Mouse (Mus musculus): ENCODE measurements around the gene Fstl3. TPM values are rescaled to one million over a fixed set of nuclear protein-coding genes. Genes with fewer than 3 reads are reported as not detected.

Gene Fstl3
- polyA plus RNA-seq, 1 experiment from 2014 or later = 26.4 TPM

Other genes with a start within 250 kb of the Fstl3 start
- gene Plpp2, start 243.5 kb upstream of the Fstl3 start, polyA plus RNA-seq (2015; fragmentation: Nextera tagmentation; extraction: Ambion mirVana) = 53.6 and 58.1 TPM in 2 replicates
- 56.2 and 60.1 TPM in 2 replicates for gene Mier2, start 222.1 kb upstream of the Fstl3 start, polyA plus RNA-seq (2015; fragmentation: Nextera tagmentation; extraction: Ambion mirVana)
- gene Theg, start 189.9 kb upstream of the Fstl3 start, polyA plus RNA-seq (2015; fragmentation: Nextera tagmentation; extraction: Ambion mirVana) = not detected in 2 replicates
- 0.04 TPM in 2 replicates for gene C2cd4c, start 163.2 kb upstream of the Fstl3 start, polyA plus RNA-seq (2015; fragmentation: Nextera tagmentation; extraction: Ambion mirVana)
- 5.3 and 9.0 TPM in 2 replicates for gene Shc2, start 139.4 kb upstream of the Fstl3 start, polyA plus RNA-seq (2015; fragmentation: Nextera tagmentation; extraction: Ambion mirVana)
- gene Odf3l2, start 131.5 kb upstream of the Fstl3 start, polyA plus RNA-seq (2015; fragmentation: Nextera tagmentation; extraction: Ambion mirVana) = not detected in 2 replicates
- 2.3 and 2.5 TPM in 2 replicates for gene Madcam1, start 112.7 kb upstream of the Fstl3 start, polyA plus RNA-seq (2015; fragmentation: Nextera tagmentation; extraction: Ambion mirVana)
- 84.2 and 87.0 TPM in 2 replicates for gene Tpgs1, start 107.9 kb upstream of the Fstl3 start, polyA plus RNA-seq (2015; fragmentation: Nextera tagmentation; extraction: Ambion mirVana)
- 81.2 and 92.3 TPM in 2 replicates for gene Cdc34, start 95.1 kb upstream of the Fstl3 start, polyA plus RNA-seq (2015; fragmentation: Nextera tagmentation; extraction: Ambion mirVana)
- gene Gzmm, start 88.3 kb upstream of the Fstl3 start, polyA plus RNA-seq (2015; fragmentation: Nextera tagmentation; extraction: Ambion mirVana) = 0.75 and 0.81 TPM in 2 replicates
- gene Bsg, start 72.8 kb upstream of the Fstl3 start, polyA plus RNA-seq (2015; fragmentation: Nextera tagmentation; extraction: Ambion mirVana) = 954 and 1,048 TPM in 2 replicates
- 0.05 and 0.12 TPM in 2 replicates for gene Hcn2, start 60.6 kb upstream of the Fstl3 start, polyA plus RNA-seq (2015; fragmentation: Nextera tagmentation; extraction: Ambion mirVana)
- 60.9 and 63.8 TPM in 2 replicates for gene Polrmt, start 30.7 kb upstream of the Fstl3 start, polyA plus RNA-seq (2015; fragmentation: Nextera tagmentation; extraction: Ambion mirVana)
- gene Fgf22, start 22.2 kb upstream of the Fstl3 start, polyA plus RNA-seq (2015; fragmentation: Nextera tagmentation; extraction: Ambion mirVana) = 0.14 and 0.39 TPM in 2 replicates
- gene Rnf126, start 10.3 kb upstream of the Fstl3 start, polyA plus RNA-seq (2015; fragmentation: Nextera tagmentation; extraction: Ambion mirVana) = 66.4 and 77.0 TPM in 2 replicates
- not detected in 2 replicates for gene Prss57, start 13.7 kb downstream of the Fstl3 start, polyA plus RNA-seq (2015; fragmentation: Nextera tagmentation; extraction: Ambion mirVana)
- gene Palm, start 16.3 kb downstream of the Fstl3 start, polyA plus RNA-seq (2015; fragmentation: Nextera tagmentation; extraction: Ambion mirVana) = 190 and 194 TPM in 2 replicates
- gene Misp, start 43.7 kb downstream of the Fstl3 start, polyA plus RNA-seq (2015; fragmentation: Nextera tagmentation; extraction: Ambion mirVana) = 18.2 and 18.5 TPM in 2 replicates
- gene Ptbp1, start 77.2 kb downstream of the Fstl3 start, polyA plus RNA-seq (2015; fragmentation: Nextera tagmentation; extraction: Ambion mirVana) = 431 and 491 TPM in 2 replicates
- 7.9 and 8.2 TPM in 2 replicates for gene Prtn3, start 97.2 kb downstream of the Fstl3 start, polyA plus RNA-seq (2015; fragmentation: Nextera tagmentation; extraction: Ambion mirVana)
- gene Plppr3, start 97.4 kb downstream of the Fstl3 start, polyA plus RNA-seq (2015; fragmentation: Nextera tagmentation; extraction: Ambion mirVana) = 72.7 and 78.6 TPM in 2 replicates
- 0.60 and 0.76 TPM in 2 replicates for gene Elane, start 109.0 kb downstream of the Fstl3 start, polyA plus RNA-seq (2015; fragmentation: Nextera tagmentation; extraction: Ambion mirVana)
- not detected in 2 replicates for gene Cfd, start 113.6 kb downstream of the Fstl3 start, polyA plus RNA-seq (2015; fragmentation: Nextera tagmentation; extraction: Ambion mirVana)
- gene Med16, start 131.7 kb downstream of the Fstl3 start, polyA plus RNA-seq (2015; fragmentation: Nextera tagmentation; extraction: Ambion mirVana) = 71.0 and 72.4 TPM in 2 replicates
- 9.2 TPM in 1 of 2 replicates, not detected in the other for gene Gm26602, start 133.6 kb downstream of the Fstl3 start, polyA plus RNA-seq (2015; fragmentation: Nextera tagmentation; extraction: Ambion mirVana)
- gene Kiss1r, start 139.7 kb downstream of the Fstl3 start, polyA plus RNA-seq (2015; fragmentation: Nextera tagmentation; extraction: Ambion mirVana) = 1.5 and 2.1 TPM in 2 replicates
- gene R3hdm4, start 143.9 kb downstream of the Fstl3 start, polyA plus RNA-seq (2015; fragmentation: Nextera tagmentation; extraction: Ambion mirVana) = 169 and 170 TPM in 2 replicates
- 5.5 and 9.2 TPM in 2 replicates for gene Arid3a, start 149.8 kb downstream of the Fstl3 start, polyA plus RNA-seq (2015; fragmentation: Nextera tagmentation; extraction: Ambion mirVana)
- gene Wdr18, start 182.9 kb downstream of the Fstl3 start, polyA plus RNA-seq (2015; fragmentation: Nextera tagmentation; extraction: Ambion mirVana) = 101 and 113 TPM in 2 replicates
- gene Grin3b, start 193.4 kb downstream of the Fstl3 start, polyA plus RNA-seq (2015; fragmentation: Nextera tagmentation; extraction: Ambion mirVana) = 0.54 and 0.71 TPM in 2 replicates
- 10.8 and 11.2 TPM in 2 replicates for gene Tmem259, start 207.1 kb downstream of the Fstl3 start, polyA plus RNA-seq (2015; fragmentation: Nextera tagmentation; extraction: Ambion mirVana)
- 309 and 332 TPM in 2 replicates for gene Cnn2, start 211.3 kb downstream of the Fstl3 start, polyA plus RNA-seq (2015; fragmentation: Nextera tagmentation; extraction: Ambion mirVana)
- gene Abca7, start 219.2 kb downstream of the Fstl3 start, polyA plus RNA-seq (2015; fragmentation: Nextera tagmentation; extraction: Ambion mirVana) = 4.2 and 4.4 TPM in 2 replicates
- gene Arhgap45, start 239.4 kb downstream of the Fstl3 start, polyA plus RNA-seq (2015; fragmentation: Nextera tagmentation; extraction: Ambion mirVana) = 10.5 and 11.3 TPM in 2 replicates